Mouse (Mus musculus) T-helper 1 cell (primary cell): Measurements from ENCODE around the gene Lmo2.
"Not testable (repeated sequence)": the region's sequence is repeated elsewhere in the genome, so short reads cannot be mapped to it uniquely, and the experiment has no call there.

Source experiments
- in situ Hi-C: fragments of 300-600 bp; cut with MboI, MseI; formaldehyde crosslinking; loops from one replicate; pipeline ENCODE4 v1.15.1; 2025; ENCODE audit warnings: high pct_unique_total_duplicates

Gene Lmo2

DNA sequence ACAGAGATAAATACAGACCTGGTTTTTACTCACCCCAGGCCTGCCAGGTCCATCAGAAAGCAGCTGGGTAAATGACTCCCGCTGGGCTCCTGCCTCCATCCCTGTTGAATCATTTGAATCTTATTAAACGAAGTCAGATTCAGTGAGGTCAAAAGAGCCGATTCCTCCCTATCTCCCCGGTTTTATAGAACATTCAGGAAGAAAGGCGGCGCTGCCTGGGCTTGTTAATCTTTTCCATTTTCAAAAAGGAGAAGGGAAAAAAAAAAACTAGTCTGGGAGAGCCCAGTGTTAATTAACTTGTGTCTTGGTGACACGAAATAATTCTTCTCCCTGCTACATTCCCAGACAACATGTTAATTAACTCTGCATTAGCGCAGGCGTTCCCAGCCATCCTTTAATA, 19.9 kb downstream of the Lmo2 start:
- in situ Hi-C loops = loop anchor here (25.0 kb wide), 1 partner anchor 440 kb away; no protein-coding TSS in a partner anchor

DNA sequence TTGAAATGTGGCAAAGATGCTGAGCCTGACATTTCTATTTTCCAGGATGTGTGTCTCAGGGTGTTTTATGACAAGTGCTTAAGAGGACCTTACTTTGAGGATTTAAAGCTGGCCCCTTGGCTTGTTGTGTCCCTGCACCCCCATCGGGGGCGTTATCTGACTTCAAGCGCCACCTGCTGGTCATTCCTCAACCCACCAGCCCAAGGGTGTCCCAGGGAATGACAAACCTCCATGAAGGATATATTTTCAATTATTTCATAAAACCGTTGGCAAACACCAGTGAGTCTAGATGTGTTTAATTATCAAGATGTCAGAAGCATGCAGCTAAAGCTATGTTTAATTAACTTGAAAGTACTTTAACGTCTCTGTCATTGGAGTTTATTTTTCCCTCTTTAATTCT, 24.5 kb downstream of the Lmo2 start:
- in situ Hi-C loops = loop anchor here (25.0 kb wide), 1 partner anchor 445 kb away; no protein-coding TSS in a partner anchor

GRCm38 (mm10) chr2:103983146-103983545, 25.4 kb downstream of the Lmo2 start:
- in situ Hi-C loops = loop anchor here (25.0 kb wide), 1 partner anchor 446 kb away; no protein-coding TSS in a partner anchor

DNA sequence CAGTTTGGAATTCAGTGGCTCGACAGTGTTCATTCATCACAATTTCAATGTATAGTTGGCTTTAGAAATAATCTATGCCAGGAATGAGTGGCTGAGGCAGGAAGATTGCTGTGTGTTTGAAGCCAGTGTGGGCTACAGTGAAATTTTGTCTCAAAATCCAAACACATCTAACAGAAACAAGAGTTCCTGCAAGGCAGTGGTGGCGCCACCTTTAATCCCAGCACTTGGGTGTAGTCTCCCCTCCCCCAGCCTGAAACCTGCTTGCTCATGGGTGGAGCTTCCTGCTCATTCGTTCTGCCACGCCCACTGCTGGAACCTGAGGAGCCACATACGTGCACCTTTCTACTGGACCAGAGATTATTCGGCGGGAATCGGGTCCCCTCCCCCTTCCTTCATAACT, 29.8 kb downstream of the Lmo2 start:
- in situ Hi-C loops = loop anchor here (5.0 to 25.0 kb wide), 2 partner anchors 50 to 450 kb away; no protein-coding TSS in a partner anchor

DNA sequence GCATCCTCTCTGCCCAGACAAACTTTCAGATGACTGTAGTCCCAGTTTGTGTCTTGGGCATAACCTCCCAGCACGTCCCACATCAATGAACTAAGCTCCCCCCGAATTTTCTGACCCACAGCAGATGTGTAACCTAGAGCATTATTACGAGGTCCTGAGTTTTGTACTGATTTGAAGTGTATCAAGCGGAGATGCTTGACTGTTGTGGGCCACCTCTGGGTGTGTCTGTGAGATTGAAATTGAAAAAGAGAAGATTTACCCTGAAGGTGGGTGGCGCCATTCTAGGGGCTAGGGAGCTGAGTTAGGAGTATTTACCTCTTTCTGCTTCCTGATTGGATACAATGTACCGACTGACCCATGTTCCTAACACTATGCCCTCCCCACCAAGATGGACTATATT, 31.9 kb downstream of the Lmo2 start:
- in situ Hi-C loops = loop anchor here (5.0 to 25.0 kb wide), 3 partner anchors 48 to 545 kb away; no protein-coding TSS in a partner anchor

DNA sequence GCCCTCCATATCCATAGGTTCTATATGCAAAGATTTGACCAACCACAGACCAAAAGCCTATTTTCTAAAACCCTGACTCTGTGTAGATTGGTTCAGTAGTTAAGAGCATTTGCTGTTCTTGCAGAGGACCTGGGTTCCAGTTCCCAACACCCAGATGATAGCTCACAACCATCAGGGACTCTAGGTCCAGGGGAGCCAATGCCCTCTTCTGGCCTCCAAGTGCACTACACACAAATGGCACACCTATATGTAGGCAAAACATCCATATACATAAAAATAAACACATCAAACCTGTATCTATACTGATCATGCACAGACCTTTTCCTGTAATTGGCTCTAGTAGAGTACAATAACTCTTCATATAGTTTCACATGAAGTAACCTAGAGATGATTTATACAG, 33.5 kb downstream of the Lmo2 start:
- in situ Hi-C loops = loop anchor here (10.0 to 25.0 kb wide), 2 partner anchors 454 to 547 kb away; no protein-coding TSS in a partner anchor

DNA sequence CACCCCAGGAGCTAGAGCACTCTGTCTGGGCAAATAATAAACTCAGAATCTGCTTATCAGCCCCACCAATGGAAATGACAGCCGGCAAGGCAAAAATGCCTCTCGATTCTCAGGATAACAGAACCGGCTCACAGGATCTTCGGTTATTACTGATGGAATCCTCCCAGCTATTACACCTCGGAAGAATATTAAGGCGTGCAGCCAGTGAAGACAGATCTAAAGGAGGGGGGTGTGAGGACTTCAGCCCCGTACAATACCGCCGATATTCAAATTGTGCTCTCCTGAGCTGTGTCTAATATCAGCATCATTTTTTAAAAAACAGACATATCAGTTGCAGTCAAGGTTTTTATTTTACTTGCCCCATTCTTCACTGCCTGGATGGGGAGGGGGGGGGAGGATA, 34.4 kb downstream of the Lmo2 start:
- in situ Hi-C loops = loop anchor here (10.0 to 25.0 kb wide), 2 partner anchors 455 to 547 kb away; no protein-coding TSS in a partner anchor

GRCm38 (mm10) chr2:103992618-103993332, 35.0 kb downstream of the Lmo2 start:
- in situ Hi-C loops = loop anchor here (10.0 to 25.0 kb wide), 2 partner anchors 455 to 548 kb away; no protein-coding TSS in a partner anchor

DNA sequence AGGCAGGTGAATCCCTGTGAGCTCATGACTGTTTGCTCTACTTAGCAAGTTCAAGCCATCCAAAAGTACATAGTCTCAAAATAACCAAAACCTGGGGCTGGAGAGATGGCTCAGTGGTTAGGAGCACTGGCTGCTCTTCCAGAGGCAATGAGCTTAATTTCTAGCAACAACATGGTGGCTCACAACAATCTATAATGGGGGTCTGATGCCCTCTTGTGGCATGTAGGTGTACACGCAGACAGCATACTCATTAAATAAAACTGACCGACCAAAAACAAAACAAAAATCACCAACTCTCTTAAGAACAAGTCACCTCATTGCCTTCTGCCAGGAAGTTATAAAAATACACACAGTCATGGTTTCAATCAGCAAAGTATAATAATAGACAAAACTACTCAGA, 43.3 kb downstream of the Lmo2 start:
- in situ Hi-C loops = loop anchor here (5.0 kb wide), 2 partner anchors 129 to 254 kb away; no protein-coding TSS in a partner anchor

DNA sequence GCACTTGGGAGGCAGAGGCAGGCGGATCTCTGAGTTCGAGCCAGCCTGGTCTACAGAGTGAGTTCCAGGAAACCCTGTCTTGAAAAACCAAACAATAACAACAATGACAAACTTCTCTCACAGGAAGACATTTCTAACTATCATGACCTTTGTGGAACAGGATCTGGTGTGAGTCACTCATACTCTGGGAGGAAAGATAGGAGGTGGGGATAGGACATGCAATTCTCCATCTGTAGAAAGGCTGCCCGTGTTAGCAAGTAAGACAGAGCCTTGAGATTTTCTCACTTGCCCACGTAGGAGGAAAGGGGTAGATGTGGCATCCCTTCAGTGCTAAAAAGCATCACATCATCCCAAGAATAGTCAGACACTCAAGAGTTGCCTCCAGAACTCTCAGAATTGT, 44.1 kb downstream of the Lmo2 start:
- in situ Hi-C loops = loop anchor here (5.0 kb wide), 2 partner anchors 130 to 255 kb away; no protein-coding TSS in a partner anchor

DNA sequence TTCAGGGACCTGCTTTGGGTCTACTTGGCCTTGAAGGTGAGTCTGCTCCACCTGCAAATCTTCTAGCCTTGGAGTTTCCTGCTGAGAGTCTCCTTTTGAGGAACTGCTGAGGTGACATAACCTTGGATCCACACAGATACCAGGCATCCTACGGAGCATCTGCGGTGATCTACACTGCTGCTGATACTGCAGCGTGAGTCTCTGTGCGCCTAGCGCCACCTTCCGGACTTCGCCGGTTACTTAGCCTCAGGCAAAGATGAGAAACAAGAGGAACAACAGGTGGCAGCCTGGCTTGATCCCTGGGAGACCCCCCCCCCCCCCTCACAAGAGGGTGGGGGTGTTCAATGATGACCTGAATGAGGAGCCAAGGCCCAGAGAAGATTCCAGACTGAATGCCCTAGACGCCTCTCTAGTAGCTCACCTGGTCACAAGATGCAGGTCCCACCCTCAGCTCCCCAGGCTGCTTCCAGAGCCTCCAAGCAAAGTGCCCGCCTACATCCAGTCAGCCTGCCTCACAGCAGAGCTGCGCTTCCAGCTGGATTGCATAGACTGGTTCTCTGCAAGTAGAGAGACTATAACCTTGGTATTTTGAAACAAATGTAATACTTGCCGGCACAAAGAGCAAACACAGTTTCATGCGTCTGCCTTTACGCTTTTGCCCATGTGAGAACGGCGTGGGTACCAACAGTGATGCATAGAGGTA, 45.1 kb downstream of the Lmo2 start:
- in situ Hi-C loops = loop anchor here (5.0 kb wide), 2 partner anchors 131 to 256 kb away; no protein-coding TSS in a partner anchor

GRCm38 (mm10) chr2:104007793-104008519, 50.2 kb downstream of the Lmo2 start:
- in situ Hi-C loops = no loop called here

DNA sequence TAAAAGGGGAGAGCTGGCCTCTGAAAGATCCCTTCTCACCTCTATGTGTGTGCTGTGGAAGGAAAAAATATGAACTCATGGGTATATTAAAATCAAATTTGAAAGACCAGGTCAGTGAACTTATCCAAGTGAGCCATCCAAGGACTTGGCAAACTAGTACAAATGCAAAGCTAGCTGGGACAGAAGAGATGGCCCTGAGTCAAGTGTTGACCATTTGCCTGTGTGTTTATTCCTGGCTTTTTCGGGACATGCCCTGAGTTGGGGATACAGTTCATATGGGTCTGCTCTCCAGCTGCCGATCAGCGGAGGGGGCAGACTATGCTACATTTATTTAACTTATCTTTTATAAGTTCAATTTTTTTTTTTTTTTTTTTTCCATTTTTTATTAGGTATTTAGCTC, 51.1 kb downstream of the Lmo2 start:
- in situ Hi-C loops = not testable (repeated sequence)

DNA sequence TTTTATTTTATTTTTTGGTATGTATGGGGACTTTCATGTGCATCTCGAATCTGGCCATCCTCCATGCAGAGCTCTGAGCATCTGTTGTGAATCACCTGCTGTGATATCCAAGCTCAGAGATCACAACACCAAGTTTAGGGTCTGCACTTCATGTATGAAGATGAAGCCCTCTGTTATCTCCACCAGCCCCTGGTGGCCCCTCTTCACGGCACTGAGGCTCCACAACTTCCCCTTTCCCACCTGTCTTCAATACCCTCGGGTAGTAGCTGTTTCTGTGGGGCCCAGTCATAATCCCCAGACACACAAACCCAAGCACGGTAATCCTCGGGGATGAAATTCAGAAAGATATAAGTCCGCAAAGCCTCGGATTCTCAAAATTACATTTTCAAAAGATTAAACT, 65.3 kb downstream of the Lmo2 start:
- in situ Hi-C loops = no loop called here

GRCm38 (mm10) chr2:104024656-104025055, 66.9 kb downstream of the Lmo2 start:
- in situ Hi-C loops = no loop called here

DNA sequence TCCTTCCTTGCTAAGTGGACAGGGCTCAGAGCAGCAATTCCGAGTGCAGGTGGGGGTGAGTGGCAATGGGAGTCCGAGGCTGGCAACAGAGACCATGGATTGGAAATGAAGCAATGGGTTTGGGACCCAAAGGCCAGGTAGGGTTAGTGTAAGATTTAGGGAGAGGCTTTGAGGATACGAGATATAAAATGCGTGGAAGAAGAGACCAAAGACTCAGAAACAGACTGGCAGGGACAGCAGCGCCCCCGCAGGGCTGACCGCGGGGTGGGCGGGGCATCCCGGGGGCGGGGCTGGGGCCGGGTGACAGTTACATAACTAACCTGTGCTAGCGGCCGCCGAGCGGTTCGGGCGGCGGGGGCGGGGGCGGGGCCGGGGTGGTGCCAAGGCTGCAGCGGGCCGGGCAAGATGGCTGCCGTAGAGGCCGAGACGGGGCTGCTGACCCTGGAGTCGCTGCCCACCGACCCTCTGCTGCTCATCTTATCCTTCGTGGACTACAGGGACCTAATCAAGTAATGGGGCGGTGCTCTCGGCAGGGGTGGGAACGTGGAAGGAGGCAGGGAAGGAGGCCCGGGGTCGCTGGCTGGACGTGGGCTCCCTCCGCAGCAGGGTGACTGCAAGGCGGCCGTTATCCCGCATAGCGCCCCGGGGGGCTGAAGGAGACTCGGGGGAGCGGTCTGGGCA, 69.8 kb downstream of the Lmo2 start, which contains the start of gene Fbxo3:
Gene Fbxo3, plus strand, starts transcription at position 264 of the 681 bp plus-strand sequence.
- in situ Hi-C loops = no loop called here

- in situ Hi-C loops = no loop called here
Observed at GRCm38 (mm10) chr2:104028139-104028723, 70.4 kb downstream of the Lmo2 start, which contains the start of gene 4931422A03Rik. TSS of gene 4931422A03Rik (minus strand) at chr2:104028361.

- in situ Hi-C loops = no loop called here
Observed at GRCm38 (mm10) chr2:104029074-104029473, 71.3 kb downstream of the Lmo2 start.

DNA sequence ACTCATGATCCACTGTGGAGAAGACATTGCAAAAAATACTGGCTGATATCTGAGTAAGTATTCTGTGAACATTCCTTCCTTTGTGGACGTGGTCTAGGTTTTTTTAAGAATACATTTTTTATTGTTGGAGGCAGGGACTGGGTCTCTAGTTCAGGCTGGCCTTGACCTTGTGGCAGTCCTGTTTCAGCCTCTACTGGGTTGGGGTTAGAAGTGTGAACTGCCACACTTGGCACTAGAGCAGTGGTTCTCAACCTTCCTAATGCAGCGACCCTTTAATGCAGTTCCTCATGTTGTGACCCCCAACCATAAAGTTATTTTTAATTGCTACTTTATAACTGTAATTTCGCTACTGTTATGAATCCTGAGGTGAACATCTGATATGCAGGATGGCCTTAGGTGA, 72.6 kb downstream of the Lmo2 start:
- in situ Hi-C loops = no loop called here
